Mouse (Mus musculus): ENCODE data around the gene Rbm47.

The Rbm47 gene

GRCm38 (mm10) chr5:66165748-66166147 lies 7.2 kb downstream of the Rbm47 start:
- no peak for DNase-seq (ENCODE audit: low read depth, low spot score)

- no peak for DNase-seq (ENCODE audit: low read depth, low spot score)
Measured at GRCm38 (mm10) chr5:66156431-66156962, 16.4 kb downstream of the Rbm47 start.

- DNase-seq (ENCODE audit: low read depth, low spot score), result no peak
Measured at GRCm38 (mm10) chr5:66154616-66155015, 18.3 kb downstream of the Rbm47 start.

- DNase-seq (ENCODE audit: low read depth, low spot score), result no peak
Measured at GRCm38 (mm10) chr5:66153486-66153885, 19.4 kb downstream of the Rbm47 start.

GRCm38 (mm10) chr5:66151301-66152188 lies 21.4 kb downstream of the Rbm47 start:
- no peak for DNase-seq (ENCODE audit: low read depth, low spot score)

GRCm38 (mm10) chr5:66150706-66151300 lies 22.1 kb downstream of the Rbm47 start:
- DNase-seq (ENCODE audit: low read depth, low spot score), result no peak

- DNase-seq (ENCODE audit: low read depth, low spot score), result no peak
Measured at GRCm38 (mm10) chr5:66150106-66150705, 22.7 kb downstream of the Rbm47 start.

- DNase-seq (ENCODE audit: low read depth, low spot score), result no peak
Measured at GRCm38 (mm10) chr5:66149571-66149970, 23.3 kb downstream of the Rbm47 start.

- no peak for DNase-seq (ENCODE audit: low read depth, low spot score)
Measured at GRCm38 (mm10) chr5:66149111-66149510, 23.8 kb downstream of the Rbm47 start.

- DNase-seq (ENCODE audit: low read depth, low spot score), result no peak
Measured at GRCm38 (mm10) chr5:66147313-66147712, 25.6 kb downstream of the Rbm47 start.

GRCm38 (mm10) chr5:66145583-66145982 lies 27.3 kb downstream of the Rbm47 start:
- DNase-seq (ENCODE audit: low read depth, low spot score), result no peak

GRCm38 (mm10) chr5:66143093-66144032 lies 29.6 kb downstream of the Rbm47 start:
- DNase-seq (ENCODE audit: low read depth, low spot score), result no peak

- no peak for DNase-seq (ENCODE audit: low read depth, low spot score)
Measured at GRCm38 (mm10) chr5:66141474-66141873, 31.4 kb downstream of the Rbm47 start.

GRCm38 (mm10) chr5:66139634-66140295 lies 33.2 kb downstream of the Rbm47 start:
- DNase-seq (ENCODE audit: low read depth, low spot score), result no peak

- DNase-seq (ENCODE audit: low read depth, low spot score), result no peak
Measured at GRCm38 (mm10) chr5:66139171-66139570, 33.7 kb downstream of the Rbm47 start.

GRCm38 (mm10) chr5:66138597-66138996 lies 34.3 kb downstream of the Rbm47 start:
- DNase-seq (ENCODE audit: low read depth, low spot score), result no peak

- DNase-seq (ENCODE audit: low read depth, low spot score), result no peak
Measured at GRCm38 (mm10) chr5:66137250-66137649, 35.7 kb downstream of the Rbm47 start.

- no peak for DNase-seq (ENCODE audit: low read depth, low spot score)
Measured at GRCm38 (mm10) chr5:66135853-66136210, 37.1 kb downstream of the Rbm47 start.

- DNase-seq (ENCODE audit: low read depth, low spot score), result no peak
Measured at GRCm38 (mm10) chr5:66135161-66135852, 37.6 kb downstream of the Rbm47 start.

- no peak for DNase-seq (ENCODE audit: low read depth, low spot score)
Measured at GRCm38 (mm10) chr5:66134578-66134977, 38.3 kb downstream of the Rbm47 start.
